Mouse (Mus musculus) kidney, adult 2 months (tissue): ENCODE data around the gene Llgl1. TPM values are rescaled to one million over a fixed set of nuclear protein-coding genes. Genes with fewer than 3 reads are reported as not detected.

Experiments used
- DNase-seq: peaks from one replicate; pipeline ENCODE4 v3.0.0; 2021
- H3K27ac ChIP-seq: fragments of 200-500 bp; 2 replicates; pipeline ENCODE4 v1.5.1; 2012; ENCODE audit warnings: low read depth, low read length, control low read depth, inconsistent platforms; ENCODE audit not compliant: insufficient read depth
- H3K27me3 ChIP-seq: fragments of 200-500 bp; replicated peaks from 2 replicates; pipeline ENCODE4 v1.6.1; 2012; ENCODE audit warnings: mild to moderate bottlenecking, moderate library complexity, low read length, inconsistent platforms; ENCODE audit not compliant: control insufficient read depth, insufficient read depth
- H3K36me3 ChIP-seq: fragments of 200-500 bp; 2 replicates; pipeline ENCODE4 v1.6.1; 2012; ENCODE audit warnings: mild to moderate bottlenecking, moderate library complexity, low read length, inconsistent platforms; ENCODE audit not compliant: control insufficient read depth, insufficient read depth
- H3K4me1 ChIP-seq: fragments of 200-500 bp; 2 replicates; pipeline ENCODE4 v1.6.1; 2011; ENCODE audit warnings: low read length; ENCODE audit not compliant: control insufficient read depth, insufficient read depth
- H3K4me3 ChIP-seq: fragments of 200-500 bp; 2 replicates; pipeline ENCODE4 v1.5.1; 2011; ENCODE audit warnings: mild to moderate bottlenecking, low read depth, low read length, control low read depth; ENCODE audit not compliant: insufficient read depth
- CTCF ChIP-seq: fragments of 200-500 bp; conservative IDR thresholded peaks from 2 replicates; pipeline ENCODE4 v1.5.1; 2011; ENCODE audit warnings: low read depth, mild to moderate bottlenecking, control low read depth, low read length, moderate library complexity, mixed read lengths; ENCODE audit not compliant: insufficient read depth, insufficient read length
- POLR2A ChIP-seq: fragments of 200-500 bp; IDR thresholded peaks from one replicate; pipeline ENCODE4 v1.6.1; 2011; ENCODE audit warnings: low read depth, low read length, control low read depth
- WGBS: fragments of 180-500 bp; shearing (Covaris S2); methylation state at CpG from one replicate; pipeline ENCODE4 v1.1.7; 2018; 5-methylcytosine and 5-hydroxymethylcytosine counted together
- polyA plus RNA-seq: library from polyadenylated mRNA; depleted of rRNA; stranded (reverse); fragments of >200 nt; gene quantifications from 2 replicates; pipeline ENCODE4 v1.2.3, GENCODE M21; 2012

Gene Llgl1
- polyA plus RNA-seq, 1 experiment: 26.2 TPM

- peak within 1 kb of the TSS; percentile 63 for H3K4me3 ChIP-seq
- no peaks in the 10 kb centered on the region for H3K27me3 ChIP-seq
- TF ChIP-seq CTCF (peak; percentile 40; the same call in 1 of the 2 replicates), POLR2A (peak; percentile 36)
- H3K4me1 ChIP-seq: peaks cover 5% of the 10 kb centered on the region; the same call in 1 of the 2 replicates
- H3K27ac ChIP-seq: peak within 1 kb of the TSS; percentile 86
- WGBS: under 1% methylated on average over 71 of the region's 71 CpGs
- DNase-seq: peak; percentile 87
- no peaks in the 10 kb centered on the region for H3K36me3 ChIP-seq
Observed at GRCm38 (mm10) chr11:60726601-60727391, 27.3 kb downstream of the Llgl1 start, which contains the start of gene Flii. Gene Flii (minus strand): TSS chr11:60727263.

GRCm38 (mm10) chr11:60727392-60728140, 28.0 kb downstream of the Llgl1 start:
- TF ChIP-seq CTCF (no peak), POLR2A (no peak)
- no peak for DNase-seq
- 1% methylated on average over 12 of the region's 12 CpGs for WGBS

GRCm38 (mm10) chr11:60728260-60728761, 28.8 kb downstream of the Llgl1 start, which contains the start of gene Mief2:
Gene Mief2 (plus strand): TSS chr11:60728398.
- under 1% methylated on average over 44 of the region's 44 CpGs for WGBS
- H3K4me1 ChIP-seq: peaks cover 5% of the 10 kb centered on the region; the same call in 1 of the 2 replicates
- H3K4me3 ChIP-seq: peak within 1 kb of the TSS; percentile 83
- TF ChIP-seq POLR2A: peak; percentile 18
- no peak for TF ChIP-seq CTCF
- peak within 1 kb of the TSS; percentile 89 for H3K27ac ChIP-seq
- H3K36me3 ChIP-seq: no peaks in the 10 kb centered on the region
- peak; percentile 98 for DNase-seq
- no peaks in the 10 kb centered on the region for H3K27me3 ChIP-seq

More at GRCm38 (mm10) chr11:60727392-60728140, 28.0 kb downstream of the Llgl1 start:
- H3K27ac ChIP-seq: peak overlapping the region; percentile 86
- peaks cover 5% of the 10 kb centered on the region; the same call in 1 of the 2 replicates for H3K4me1 ChIP-seq
- no peaks in the 10 kb centered on the region for H3K27me3 ChIP-seq
- peak overlapping the region; percentile 63 for H3K4me3 ChIP-seq
- no peaks in the 10 kb centered on the region for H3K36me3 ChIP-seq

GRCm38 (mm10) chr11:60729217-60729641, 29.7 kb downstream of the Llgl1 start:
- Histone ChIP-seq H3K27ac (peak overlapping the region; percentile 21), H3K4me1 (peaks cover 5% of the 10 kb centered on the region; the same call in 1 of the 2 replicates), H3K36me3 (no peaks in the 10 kb centered on the region), H3K4me3 (peak overlapping the region; percentile 83), H3K27me3 (no peaks in the 10 kb centered on the region)
- 48% methylated on average over 6 of the region's 6 CpGs for WGBS
- peak; percentile 37 for DNase-seq
- TF ChIP-seq CTCF: no peak
- no peak for TF ChIP-seq POLR2A

GRCm38 (mm10) chr11:60730169-60730568, 30.6 kb downstream of the Llgl1 start:
- TF ChIP-seq POLR2A (no peak), CTCF (no peak)
- WGBS: 80% methylated on average over 9 of the region's 9 CpGs
- Histone ChIP-seq H3K27ac (no peak overlapping the region), H3K36me3 (no peaks in the 10 kb centered on the region), H3K4me3 (no peak overlapping the region), H3K4me1 (peaks cover 5% of the 10 kb centered on the region; the same call in 1 of the 2 replicates), H3K27me3 (no peaks in the 10 kb centered on the region)
- no peak for DNase-seq

GRCm38 (mm10) chr11:60731251-60731650, 31.7 kb downstream of the Llgl1 start:
- H3K27ac ChIP-seq: no peak overlapping the region
- no peak overlapping the region for H3K4me3 ChIP-seq
- no peak for DNase-seq
- H3K36me3 ChIP-seq: no peaks in the 10 kb centered on the region
- TF ChIP-seq CTCF (no peak), POLR2A (no peak)
- no peaks in the 10 kb centered on the region for H3K27me3 ChIP-seq
- 89% methylated on average over 14 of the region's 14 CpGs for WGBS
- H3K4me1 ChIP-seq: peaks cover under 1% of the 10 kb centered on the region; the same call in 1 of the 2 replicates

GRCm38 (mm10) chr11:60734206-60734605, 34.7 kb downstream of the Llgl1 start:
- H3K4me1 ChIP-seq: no peaks in the 10 kb centered on the region
- WGBS: 45% methylated on average over 2 of the region's 2 CpGs
- no peaks in the 10 kb centered on the region for H3K27me3 ChIP-seq
- TF ChIP-seq CTCF (no peak), POLR2A (no peak)
- H3K27ac ChIP-seq: no peak overlapping the region
- no peaks in the 10 kb centered on the region for H3K36me3 ChIP-seq
- no peak overlapping the region for H3K4me3 ChIP-seq
- no peak for DNase-seq
